Mouse (Mus musculus): ENCODE measurements around the gene Lmod2. TPM values are rescaled to one million over a fixed set of nuclear protein-coding genes. Genes with fewer than 3 reads are reported as not detected.

The Lmod2 gene
- not detected for total RNA-seq (2023)

GRCm38 (mm10) chr6:24597500-24597899, at the start of gene Lmod2:
Gene Lmod2 (plus strand): TSS chr6:24597762.

Other genes with a start within 250 kb of the Lmod2 start
- gene Iqub, start 82.7 kb upstream of the Lmod2 start, total RNA-seq (2023) = not detected
- gene Ndufa5, start 69.7 kb upstream of the Lmod2 start, total RNA-seq (2023) = 10 to 100 TPM; 43.4 to 45.5 TPM
- not detected for gene Asb15, start 69.6 kb upstream of the Lmod2 start, total RNA-seq (2023)
- gene Wasl, start 67.2 kb downstream of the Lmod2 start, total RNA-seq (2023) = 10 to 100 TPM; 47.5 to 57.3 TPM
- not detected for gene Hyal6, start 135.5 kb downstream of the Lmod2 start, total RNA-seq (2023)
- gene Hyal4, start 150.6 kb downstream of the Lmod2 start, total RNA-seq (2023) = not detected
- gene Spam1, start 193.4 kb downstream of the Lmod2 start, total RNA-seq (2023) = not detected